Mouse (Mus musculus): ENCODE results near the gene Ttc33. TPM values are rescaled to one million over a fixed set of nuclear protein-coding genes. Genes with fewer than 3 reads are reported as not detected.
A peak's percentile ranks its signal among the peaks of the same experiment; 100 is the strongest.

The Ttc33 gene
- total and polyA plus RNA-seq, 3 experiments = 14.8 to 63.5 (median 47.8) TPM

- no peak for DNase-seq (ENCODE audit: low spot score)
- H3K4me3 ChIP-seq (ENCODE audit: low read depth, low read length) = no peak overlapping the region; the same call in 1 of the 2 replicates
- H3K36me3 ChIP-seq (replicated peaks) = peaks cover 23% of the 10 kb centered on the region
- TF ChIP-seq CTCF (IDR thresholded peaks at IDR 0.05; ENCODE audit: low read depth, low read length) = no peak
- ATAC-seq (ENCODE audit: extremely low read depth, insufficient number of reproducible peaks, low FRiP score, poor library complexity, severe bottlenecking) = no peak
- no peaks in the 10 kb centered on the region for H3K27me3 ChIP-seq (ENCODE audit: insufficient read depth, low read length)
- H3K4me1 ChIP-seq (ENCODE audit: insufficient read depth, low read depth, low read length) = peaks cover 65% of the 10 kb centered on the region
- no peaks in the 10 kb centered on the region for H3K9me3 ChIP-seq (replicated peaks)
Observed at GRCm38 (mm10) chr15:5142714-5143113, 42.6 kb upstream of the Ttc33 start.

- Histone ChIP-seq H3K36me3 (replicated peaks) (peaks cover 27% of the 10 kb centered on the region), H3K9me3 (replicated peaks) (no peaks in the 10 kb centered on the region), H3K27me3 (ENCODE audit: insufficient read depth, low read length) (no peaks in the 10 kb centered on the region), H3K4me3 (ENCODE audit: low read depth, low read length) (peak within 1 kb of the TSS; percentile 96), H3K4me1 (ENCODE audit: insufficient read depth, low read depth, low read length) (peaks cover 65% of the 10 kb centered on the region)
- peak; percentile 63 for DNase-seq (ENCODE audit: low spot score)
- no peak for TF ChIP-seq GATA2 (IDR thresholded peaks at IDR 0.05; ENCODE audit: borderline replicate concordance, low read depth, low read length)
- no peak for TF ChIP-seq POLR2AphosphoS5 (IDR thresholded peaks at IDR 0.05; ENCODE audit: insufficient replicate concordance, low read depth, low read length)
- no peak for TF ChIP-seq CTCF (IDR thresholded peaks at IDR 0.05; ENCODE audit: low read depth, low read length)
- TF ChIP-seq TAL1 (conservative IDR thresholded peaks at IDR 0.05; ENCODE audit: low read depth, low read length) = no peak
- TF ChIP-seq GATA1 (IDR thresholded peaks at IDR 0.05; ENCODE audit: borderline replicate concordance, low read length) = no peak
- ATAC-seq (ENCODE audit: extremely low read depth, insufficient number of reproducible peaks, low FRiP score, poor library complexity, severe bottlenecking) = no peak
Observed at GRCm38 (mm10) chr15:5143361-5144020, 41.8 kb upstream of the Ttc33 start, which contains the start of gene Prkaa1. TSS of gene Prkaa1 (plus strand) at chr15:5143861.

- Histone ChIP-seq H3K36me3 (replicated peaks) (peaks cover 27% of the 10 kb centered on the region), H3K4me1 (ENCODE audit: insufficient read depth, low read depth, low read length) (peaks cover 67% of the 10 kb centered on the region), H3K4me3 (ENCODE audit: low read depth, low read length) (peak overlapping the region; percentile 96), H3K9me3 (replicated peaks) (no peaks in the 10 kb centered on the region), H3K27me3 (ENCODE audit: insufficient read depth, low read length) (no peaks in the 10 kb centered on the region)
- DNase-seq (ENCODE audit: low spot score) (peak; percentile 43), ATAC-seq (ENCODE audit: extremely low read depth, insufficient number of reproducible peaks, low FRiP score, poor library complexity, severe bottlenecking) (no peak)
- TF ChIP-seq CTCF (IDR thresholded peaks at IDR 0.05; ENCODE audit: low read depth, low read length) = no peak
- no peak for TF ChIP-seq GATA1 (IDR thresholded peaks at IDR 0.05; ENCODE audit: borderline replicate concordance, low read length)
- TF ChIP-seq POLR2AphosphoS5 (IDR thresholded peaks at IDR 0.05; ENCODE audit: insufficient replicate concordance, low read depth, low read length) = no peak
- TF ChIP-seq TAL1 (conservative IDR thresholded peaks at IDR 0.05; ENCODE audit: low read depth, low read length) = no peak
- TF ChIP-seq GATA2 (IDR thresholded peaks at IDR 0.05; ENCODE audit: borderline replicate concordance, low read depth, low read length) = no peak
Observed at GRCm38 (mm10) chr15:5144021-5144778, 41.1 kb upstream of the Ttc33 start.

- H3K4me1 ChIP-seq (ENCODE audit: insufficient read depth, low read depth, low read length) = peaks cover 66% of the 10 kb centered on the region
- H3K9me3 ChIP-seq (replicated peaks) = no peaks in the 10 kb centered on the region
- peaks cover 34% of the 10 kb centered on the region for H3K36me3 ChIP-seq (replicated peaks)
- no peak for TF ChIP-seq GATA2 (IDR thresholded peaks at IDR 0.05; ENCODE audit: borderline replicate concordance, low read depth, low read length)
- TF ChIP-seq GATA1 (IDR thresholded peaks at IDR 0.05; ENCODE audit: borderline replicate concordance, low read length) = no peak
- no peak for TF ChIP-seq CTCF (IDR thresholded peaks at IDR 0.05; ENCODE audit: low read depth, low read length)
- no peak for TF ChIP-seq POLR2AphosphoS5 (IDR thresholded peaks at IDR 0.05; ENCODE audit: insufficient replicate concordance, low read depth, low read length)
- no peak for TF ChIP-seq TAL1 (conservative IDR thresholded peaks at IDR 0.05; ENCODE audit: low read depth, low read length)
- peak overlapping the region; percentile 96 for H3K4me3 ChIP-seq (ENCODE audit: low read depth, low read length)
- ATAC-seq (ENCODE audit: extremely low read depth, insufficient number of reproducible peaks, low FRiP score, poor library complexity, severe bottlenecking) (no peak), DNase-seq (ENCODE audit: low spot score) (no peak)
- no peaks in the 10 kb centered on the region for H3K27me3 ChIP-seq (ENCODE audit: insufficient read depth, low read length)
Observed at GRCm38 (mm10) chr15:5145196-5145945, 40.0 kb upstream of the Ttc33 start.

- H3K9me3 ChIP-seq (replicated peaks) = no peaks in the 10 kb centered on the region
- DNase-seq (ENCODE audit: low spot score) (no peak), ATAC-seq (ENCODE audit: extremely low read depth, insufficient number of reproducible peaks, low FRiP score, poor library complexity, severe bottlenecking) (no peak)
- peaks cover 54% of the 10 kb centered on the region for H3K36me3 ChIP-seq (replicated peaks)
- no peaks in the 10 kb centered on the region for H3K27me3 ChIP-seq (ENCODE audit: insufficient read depth, low read length)
- H3K4me1 ChIP-seq (ENCODE audit: insufficient read depth, low read depth, low read length) = peaks cover 69% of the 10 kb centered on the region
- H3K4me3 ChIP-seq (ENCODE audit: low read depth, low read length) = no peak overlapping the region
- no peak for TF ChIP-seq GATA2 (IDR thresholded peaks at IDR 0.05; ENCODE audit: borderline replicate concordance, low read depth, low read length)
- no peak for TF ChIP-seq POLR2AphosphoS5 (IDR thresholded peaks at IDR 0.05; ENCODE audit: insufficient replicate concordance, low read depth, low read length)
- TF ChIP-seq TAL1 (conservative IDR thresholded peaks at IDR 0.05; ENCODE audit: low read depth, low read length) = no peak
- no peak for TF ChIP-seq CTCF (IDR thresholded peaks at IDR 0.05; ENCODE audit: low read depth, low read length)
- no peak for TF ChIP-seq GATA1 (IDR thresholded peaks at IDR 0.05; ENCODE audit: borderline replicate concordance, low read length)
Observed at GRCm38 (mm10) chr15:5149187-5149586, 36.1 kb upstream of the Ttc33 start.

- Histone ChIP-seq H3K36me3 (replicated peaks) (peaks cover 40% of the 10 kb centered on the region), H3K27me3 (ENCODE audit: insufficient read depth, low read length) (no peaks in the 10 kb centered on the region), H3K9me3 (replicated peaks) (no peaks in the 10 kb centered on the region), H3K4me1 (ENCODE audit: insufficient read depth, low read depth, low read length) (peaks cover 78% of the 10 kb centered on the region), H3K4me3 (ENCODE audit: low read depth, low read length) (no peak overlapping the region)
- ATAC-seq (ENCODE audit: extremely low read depth, insufficient number of reproducible peaks, low FRiP score, poor library complexity, severe bottlenecking) (no peak), DNase-seq (ENCODE audit: low spot score) (no peak)
- TF ChIP-seq GATA2 (IDR thresholded peaks at IDR 0.05; ENCODE audit: borderline replicate concordance, low read depth, low read length) = no peak
- TF ChIP-seq POLR2AphosphoS5 (IDR thresholded peaks at IDR 0.05; ENCODE audit: insufficient replicate concordance, low read depth, low read length) = no peak
- TF ChIP-seq CTCF (IDR thresholded peaks at IDR 0.05; ENCODE audit: low read depth, low read length) = no peak
- no peak for TF ChIP-seq TAL1 (conservative IDR thresholded peaks at IDR 0.05; ENCODE audit: low read depth, low read length)
- no peak for TF ChIP-seq GATA1 (IDR thresholded peaks at IDR 0.05; ENCODE audit: borderline replicate concordance, low read length)
Observed at GRCm38 (mm10) chr15:5152171-5152570, 33.2 kb upstream of the Ttc33 start.
